Mouse (Mus musculus) left cerebral cortex, adult 9 months (tissue): ENCODE data around the gene Sys1.

Experiments
- DNase-seq, 2 experiments: peaks; one replicate each; pipeline ENCODE4 v3.0.0; 2022; ENCODE audit warnings: low spot score in 2 of 2

Gene Sys1

DNA sequence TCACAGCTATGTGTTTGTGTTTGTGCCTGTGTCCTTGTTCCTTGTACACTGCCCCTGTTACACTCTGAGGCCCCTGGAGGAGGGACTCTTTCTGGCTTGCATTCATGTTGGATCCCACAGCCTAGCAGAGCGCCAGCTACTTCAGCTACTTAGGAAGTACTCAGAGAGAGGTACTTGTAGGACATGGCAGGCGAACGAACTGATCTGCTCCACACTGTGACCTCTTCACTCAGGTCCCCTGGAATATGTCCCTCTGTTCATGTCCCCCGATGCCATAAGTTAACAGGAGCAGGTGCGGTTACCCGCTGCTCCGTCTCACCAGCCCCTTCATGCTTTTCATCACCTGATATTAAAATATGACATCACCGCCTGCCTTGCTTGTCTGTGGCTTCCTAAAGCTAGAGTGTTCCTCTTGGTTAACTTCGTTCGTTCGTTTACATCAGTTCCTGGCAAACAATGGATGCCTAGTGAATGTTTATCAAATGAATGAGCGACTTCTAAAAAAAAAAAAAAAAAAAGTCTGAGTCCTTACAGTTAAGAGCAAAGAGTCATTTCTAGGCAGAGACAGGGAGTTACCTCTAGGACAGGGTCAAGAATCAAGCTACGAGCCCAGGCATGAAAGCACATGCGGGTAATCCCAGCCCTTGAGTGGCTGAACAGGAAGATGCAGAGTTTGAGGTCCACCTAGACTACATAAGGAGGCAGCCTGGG lies 3.6 kb upstream of the Sys1 start:
- DNase-seq, result no peak

DNA sequence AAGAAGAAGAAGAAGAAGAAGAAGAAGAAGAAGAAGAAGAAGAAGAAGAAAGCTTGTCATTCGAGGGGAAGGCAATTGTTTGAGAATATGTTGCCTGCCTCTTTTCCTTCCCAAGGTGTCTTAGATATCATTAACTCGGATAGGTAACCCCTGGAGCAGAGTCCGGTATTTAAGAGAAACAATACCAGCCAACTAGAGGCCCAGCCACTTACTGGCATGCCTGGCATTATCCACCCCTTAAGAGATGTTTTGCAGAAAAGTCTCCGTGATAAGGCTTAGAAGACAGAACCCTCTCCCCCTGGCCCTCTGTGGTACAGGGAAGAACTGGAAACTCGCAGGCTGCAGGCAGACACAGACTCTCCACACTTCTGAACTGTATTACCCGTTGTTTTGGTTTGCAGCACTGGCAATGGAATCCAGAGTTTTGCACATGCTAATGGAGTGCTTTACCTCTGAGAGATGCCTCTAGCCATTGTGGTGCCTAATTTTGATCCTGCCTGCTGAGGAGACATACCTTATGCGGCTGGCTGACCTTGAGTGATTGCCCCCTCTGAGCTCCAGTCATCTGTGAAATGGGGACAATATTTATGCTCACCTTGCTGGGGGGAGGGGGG lies 2.8 kb upstream of the Sys1 start:
- no peak for DNase-seq

DNA sequence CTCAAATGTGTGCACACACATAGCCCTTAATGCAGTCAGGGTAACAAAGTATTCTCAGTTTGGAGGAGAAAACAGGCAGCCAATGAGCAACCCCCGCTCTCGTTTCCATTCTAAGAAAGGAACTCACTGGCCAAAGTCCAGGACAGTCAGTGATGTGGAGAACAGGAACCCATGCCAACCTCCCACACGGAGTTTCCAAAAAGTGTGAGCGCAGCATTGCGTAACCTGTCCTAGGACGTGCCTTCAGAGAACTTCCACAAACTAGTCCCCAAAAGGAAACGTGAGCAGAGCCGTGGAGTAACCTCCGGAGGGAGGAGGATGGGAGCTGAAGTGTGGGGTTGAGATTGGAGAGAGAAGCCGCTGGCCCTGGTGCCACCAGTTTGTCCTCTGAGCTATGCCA lies 1.9 kb upstream of the Sys1 start:
- peak; percentile 71 to 93 for DNase-seq

DNA sequence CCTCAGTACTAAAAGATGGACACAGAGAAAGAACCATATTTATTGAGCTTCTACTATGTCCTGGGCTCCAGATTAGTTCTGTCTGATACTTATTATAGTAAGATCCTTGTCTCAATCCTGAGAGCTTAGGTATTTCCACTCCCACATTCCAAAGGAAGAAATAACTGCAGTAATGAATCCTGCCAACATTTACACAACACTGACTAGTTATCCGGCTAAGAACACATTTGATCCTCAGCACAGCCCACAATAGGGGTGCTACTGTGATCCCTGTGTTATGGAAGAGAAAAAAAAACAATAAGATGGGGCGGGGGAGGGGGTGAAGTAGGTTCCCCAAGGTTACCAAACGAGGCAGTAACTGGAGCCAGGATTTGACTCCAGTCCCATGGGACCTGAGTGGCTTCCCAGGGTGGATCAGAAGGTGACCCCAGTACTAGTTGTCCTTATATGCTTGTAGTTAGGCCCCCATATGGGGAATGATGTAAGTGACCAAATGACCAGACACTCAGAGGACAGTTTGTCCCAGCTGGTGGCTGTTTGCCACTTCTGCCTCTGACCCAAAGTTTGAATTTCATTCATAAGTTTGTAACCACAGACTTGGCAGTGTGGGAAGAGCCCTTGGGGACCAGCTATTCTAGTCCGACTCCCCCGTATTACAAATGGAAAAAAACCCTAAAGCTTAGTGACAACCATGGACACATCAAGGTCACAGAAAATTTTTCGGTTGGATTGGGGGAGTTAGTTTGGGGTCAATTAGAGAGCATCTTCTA lies 1.2 kb upstream of the Sys1 start:
- no peak for DNase-seq

DNA sequence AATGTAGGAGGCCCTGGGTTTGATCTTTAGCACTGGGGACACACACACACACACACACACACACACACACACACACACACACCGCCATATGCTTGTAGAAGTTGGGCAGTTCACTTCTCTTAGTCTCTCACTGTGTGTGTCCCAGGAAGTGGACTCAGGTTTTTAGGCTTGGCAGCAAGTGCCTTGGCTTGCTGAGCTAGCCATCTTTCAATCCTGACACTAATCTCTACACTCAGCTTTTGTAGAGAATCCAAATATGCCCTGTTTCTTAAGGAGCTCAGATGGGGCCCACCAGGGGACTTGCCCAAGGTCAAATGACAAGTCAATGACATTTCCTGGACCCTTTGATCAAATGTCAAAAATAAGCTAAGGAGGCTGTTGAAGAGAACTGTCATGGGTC lies 351 bp upstream of the Sys1 start:
- DNase-seq, result no peak

DNA sequence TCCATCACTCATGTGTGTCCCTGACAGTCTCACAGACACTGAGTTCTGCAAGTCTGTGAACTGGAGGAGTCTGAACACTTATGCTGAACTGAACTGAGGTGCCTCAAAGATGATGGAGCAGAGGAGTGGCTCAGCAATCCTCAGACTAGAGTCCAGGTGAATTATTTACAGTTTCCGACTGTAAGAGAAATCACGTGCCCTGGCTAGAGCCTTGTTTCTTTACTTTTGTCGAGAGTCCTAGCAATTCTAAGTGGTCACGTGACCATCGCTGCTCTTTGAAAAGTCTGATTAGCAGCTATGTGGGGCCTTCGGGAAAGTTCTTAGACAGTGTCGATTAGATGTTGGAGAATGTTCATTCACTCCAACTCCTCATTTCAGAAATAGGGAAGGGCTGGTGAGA lies 1.2 kb downstream of the Sys1 start:
- no peak for DNase-seq

DNA sequence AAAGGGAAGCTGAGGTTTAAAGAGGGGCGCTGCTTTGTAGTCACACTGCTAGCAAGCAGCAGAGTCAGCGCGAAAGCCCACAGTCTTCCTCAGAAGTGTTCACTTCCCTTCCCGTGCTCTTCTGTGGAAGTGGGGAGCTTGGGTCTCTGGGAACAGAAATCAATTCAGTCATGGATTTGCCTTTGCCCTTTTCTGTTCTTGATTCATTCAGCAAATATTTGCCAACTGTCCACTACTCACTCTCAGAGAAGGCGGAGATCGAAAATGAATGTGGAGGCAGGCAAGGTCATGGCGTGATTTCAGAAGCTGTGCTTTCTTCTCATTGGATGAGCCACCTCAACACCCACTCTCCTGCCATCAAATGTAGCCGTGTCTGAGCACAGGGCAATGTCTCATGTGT lies 1.8 kb downstream of the Sys1 start:
- no peak for DNase-seq

DNA sequence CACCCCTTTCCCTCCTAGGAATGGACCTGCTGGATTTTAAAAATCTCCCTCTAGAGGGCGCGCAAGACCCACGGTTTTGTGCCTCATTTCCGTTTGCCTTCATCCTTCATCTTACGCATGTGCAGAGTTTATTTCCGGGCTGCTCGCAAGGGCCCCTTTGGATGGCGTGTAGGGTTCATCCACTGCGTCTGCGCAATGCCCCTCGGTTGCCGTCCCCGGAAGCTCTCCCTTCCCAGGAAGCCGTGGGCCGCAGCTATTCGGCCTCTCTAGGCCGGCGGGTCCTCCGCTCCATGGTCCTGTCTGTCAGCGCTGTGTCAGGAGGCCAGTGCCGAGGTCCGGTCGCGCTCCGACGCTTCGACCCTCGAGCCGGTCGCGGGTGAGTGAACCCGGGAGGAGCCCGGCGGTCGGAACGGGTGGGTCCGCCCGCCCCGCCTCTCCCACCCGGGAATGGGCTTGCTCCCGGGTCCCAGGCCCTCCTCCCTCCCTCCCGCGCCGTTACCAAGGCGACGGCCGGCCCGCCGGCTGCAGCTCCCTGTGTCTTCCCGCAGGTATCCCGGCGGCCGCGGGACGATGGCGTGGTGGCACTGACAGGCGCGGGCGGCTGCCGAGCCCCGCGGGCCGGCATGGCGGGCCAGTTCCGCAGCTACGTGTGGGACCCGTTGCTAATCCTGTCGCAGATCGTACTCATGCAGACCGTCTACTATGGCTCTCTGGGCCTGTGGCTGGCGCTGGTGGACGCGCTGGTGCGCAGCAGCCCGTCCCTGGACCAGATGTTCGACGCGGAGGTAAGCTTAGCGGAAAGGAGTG lies 4.2 kb downstream of the Sys1 start, which contains the start of gene Gm20458:
Gene Gm20458, plus strand, starts transcription at position 223 of the 807 bp plus-strand sequence.
- DNase-seq, result peak; percentile 95 to 98

DNA sequence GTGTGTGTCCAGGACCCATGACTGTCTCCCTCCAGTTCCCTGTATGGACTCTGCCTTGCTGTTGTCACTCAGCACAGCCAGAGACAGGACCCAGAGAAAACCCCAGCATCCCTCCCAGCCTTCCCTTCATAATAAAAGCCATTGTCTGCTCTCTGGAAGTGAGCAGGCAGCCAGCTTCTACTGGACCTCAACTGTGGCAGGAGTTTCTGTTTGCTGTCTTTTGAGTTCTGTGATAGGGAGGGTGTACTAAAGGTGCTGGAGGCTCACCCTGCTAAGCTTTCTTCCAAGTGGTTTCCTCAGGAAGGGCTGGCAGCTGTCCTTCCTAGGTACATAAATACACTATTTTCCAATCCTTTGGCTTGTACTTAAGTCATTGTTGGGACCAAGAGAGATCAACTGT lies 8.4 kb downstream of the Sys1 start:
- no peak for DNase-seq

DNA sequence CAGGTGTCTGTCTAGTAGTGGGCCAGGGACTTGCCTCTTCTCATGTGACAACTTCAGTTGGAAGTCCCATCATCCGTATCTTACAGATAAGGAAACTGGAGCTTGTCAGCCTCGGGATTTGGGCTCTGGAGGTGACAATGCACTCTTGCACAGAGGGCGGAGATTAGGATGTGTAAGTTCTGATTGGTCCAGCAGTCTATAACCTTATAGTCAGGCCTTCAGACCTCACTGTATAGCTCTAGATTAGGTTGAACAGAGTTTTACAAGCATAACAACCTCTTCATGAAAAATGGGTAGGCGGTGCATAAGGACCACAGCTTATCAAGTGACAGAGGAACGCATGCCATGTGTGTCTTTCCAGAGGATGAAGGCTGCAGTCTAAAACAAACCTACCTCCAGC lies 10.0 kb downstream of the Sys1 start:
- DNase-seq, result no peak

DNA sequence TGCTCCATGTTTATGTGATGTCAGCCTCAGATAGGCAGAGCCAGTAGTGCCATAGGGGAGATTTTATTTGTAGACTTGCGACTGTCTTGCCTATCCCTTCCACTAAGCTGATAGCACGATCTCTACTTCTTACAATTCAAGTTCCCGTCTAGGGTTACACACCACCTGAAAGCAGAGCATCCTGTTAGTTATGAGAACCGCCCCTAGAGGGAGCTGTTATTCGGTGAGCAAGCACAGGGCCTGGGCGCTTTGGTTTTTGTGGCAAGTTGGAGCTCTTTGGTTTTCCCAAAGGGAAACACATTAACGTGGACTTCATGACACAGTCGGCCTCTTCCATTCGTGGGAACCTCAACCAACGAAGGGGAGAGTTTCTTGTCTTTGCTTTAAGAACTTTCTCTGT lies 13.5 kb downstream of the Sys1 start:
- peak in 1 of 2 experiments; percentile 61 for DNase-seq

DNA sequence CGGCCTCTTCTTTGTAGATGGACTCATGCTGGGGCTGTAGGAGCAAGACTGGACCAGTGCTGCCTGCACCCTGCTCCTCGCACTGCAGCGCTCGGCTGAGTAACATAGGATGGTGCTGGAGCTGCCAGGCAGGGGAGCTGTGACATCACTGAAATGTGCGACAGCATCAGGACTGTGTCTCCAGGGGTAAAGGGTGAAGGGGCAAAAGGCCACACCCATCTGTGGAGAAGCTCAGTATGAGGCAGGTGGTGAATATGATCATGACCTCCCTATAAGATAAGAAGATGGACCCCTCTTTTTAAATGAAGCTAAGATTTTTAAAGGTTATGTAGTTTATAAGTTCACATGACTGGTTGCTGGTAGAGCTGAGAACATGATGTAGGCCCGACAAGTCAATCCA lies 16.9 kb downstream of the Sys1 start, which contains the start of gene Trp53tg5:
Gene Trp53tg5, minus strand, starts transcription at position 101 of the 400 bp plus-strand sequence.
- no peak for DNase-seq

DNA sequence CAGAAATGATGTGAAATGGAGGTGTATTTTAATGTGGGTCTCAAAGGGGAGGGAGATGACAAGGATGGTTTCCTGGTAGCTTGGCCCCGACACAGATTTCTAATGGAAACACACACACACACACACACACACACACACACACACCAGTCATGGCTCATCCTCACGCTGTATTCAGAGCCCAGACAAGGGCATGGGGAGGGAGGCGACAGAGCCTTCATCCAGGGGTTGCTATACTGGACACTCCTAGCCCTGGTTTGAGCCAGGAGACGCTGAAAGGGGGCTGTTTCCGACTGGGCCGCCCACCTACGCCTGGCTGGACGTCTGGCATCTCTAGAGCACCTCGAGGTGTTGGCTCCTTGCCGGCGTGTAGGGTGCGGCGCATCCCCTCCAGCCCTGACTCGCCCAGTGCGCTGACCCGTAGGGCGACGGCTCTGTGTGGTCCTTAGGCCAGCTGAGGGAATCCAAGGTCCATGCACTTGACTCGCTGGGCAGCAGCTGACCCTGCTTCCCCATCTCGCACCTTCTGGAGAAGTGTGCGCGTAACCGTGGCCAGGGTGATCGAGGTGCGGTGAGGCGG lies 29.0 kb downstream of the Sys1 start, which contains the start of gene Dbndd2:
Gene Dbndd2, plus strand, starts transcription at position 426 of the 577 bp plus-strand sequence.
- no peak for DNase-seq

DNA sequence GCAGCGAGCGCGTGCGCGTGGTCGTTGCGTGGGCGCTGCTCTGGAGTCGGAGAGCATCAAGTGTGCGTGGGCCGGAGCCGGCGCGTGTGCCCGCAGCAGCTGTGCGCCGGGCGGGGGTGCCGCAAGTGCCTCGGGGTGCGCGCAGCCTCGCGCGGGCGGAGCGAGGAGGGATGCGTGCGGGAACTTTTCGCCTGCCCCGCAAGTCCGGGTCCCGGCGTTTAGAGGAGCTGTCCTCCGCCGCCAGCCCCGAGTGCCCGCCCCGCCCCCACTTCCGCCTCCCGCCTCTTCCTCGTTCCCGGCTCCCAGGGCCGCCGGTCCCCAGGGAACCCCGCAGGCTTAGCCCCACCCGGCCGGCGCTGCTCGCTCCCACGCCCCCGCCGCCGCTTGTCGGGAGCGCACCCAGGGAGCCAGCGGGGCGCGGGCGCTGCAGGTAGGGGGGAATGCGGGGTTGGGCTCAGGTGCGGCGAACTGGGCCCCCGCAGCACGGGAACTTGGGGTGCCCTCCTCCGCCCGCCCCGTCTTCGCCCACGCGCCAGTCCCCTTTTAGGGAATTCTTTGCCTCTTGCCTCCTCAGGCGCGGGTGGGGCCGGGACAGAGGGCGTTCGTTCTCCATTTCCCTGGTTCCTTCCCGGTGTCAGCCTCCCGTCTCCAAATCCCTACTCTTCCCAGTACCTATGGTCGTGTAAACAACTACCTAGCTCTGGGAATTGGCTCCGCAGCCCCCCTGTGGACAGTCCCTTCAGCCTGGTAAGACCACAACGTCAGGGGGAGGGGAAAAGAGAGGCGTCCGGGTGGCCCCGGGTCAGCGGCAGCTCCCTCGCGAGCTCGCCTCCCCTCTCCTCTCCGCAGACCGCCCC lies 29.7 kb downstream of the Sys1 start:
- DNase-seq, result peak; percentile 71 to 80

DNA sequence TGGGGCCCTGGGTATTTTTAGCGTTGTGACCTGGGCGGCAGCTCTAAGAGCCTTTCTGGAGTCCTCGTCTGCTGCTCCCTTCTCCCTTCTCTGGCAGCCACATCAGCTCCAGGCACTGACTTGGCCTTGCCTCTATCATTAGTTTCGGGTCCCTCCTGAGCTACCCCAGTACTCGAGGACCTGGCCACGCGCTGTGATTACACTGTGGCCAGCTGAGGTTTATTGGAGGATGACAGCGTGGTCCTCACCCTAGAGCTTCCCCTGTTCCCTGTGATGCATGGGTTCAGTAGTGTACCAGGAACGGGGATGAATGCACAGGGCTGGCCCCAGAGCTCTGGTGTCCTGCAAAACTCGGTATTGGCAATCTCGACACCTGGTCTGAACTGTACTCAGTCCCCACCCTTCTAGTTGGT lies 30.4 kb downstream of the Sys1 start:
- DNase-seq, result peak in 1 of 2 experiments; percentile 31

DNA sequence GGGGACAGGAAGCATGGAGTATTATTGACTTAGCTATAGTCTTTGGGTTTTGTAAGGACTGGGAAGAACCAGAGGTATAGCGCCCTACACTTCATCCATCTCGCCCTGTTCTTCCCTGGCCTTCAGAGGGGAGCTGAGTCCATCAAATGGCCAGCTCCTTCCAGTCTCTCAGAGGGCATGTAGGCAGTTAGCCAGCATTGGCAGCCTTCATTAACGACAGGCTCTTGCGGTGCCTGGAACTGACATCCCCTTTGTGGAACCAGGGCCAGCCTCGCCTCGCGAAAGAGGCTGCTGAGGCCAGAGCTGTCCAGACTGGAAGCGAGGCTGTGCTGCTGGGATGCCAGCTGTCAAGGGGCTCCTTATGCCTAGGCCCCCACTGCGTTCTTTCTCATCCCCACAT lies 31.0 kb downstream of the Sys1 start:
- peak in 1 of 2 experiments; percentile 70 for DNase-seq

DNA sequence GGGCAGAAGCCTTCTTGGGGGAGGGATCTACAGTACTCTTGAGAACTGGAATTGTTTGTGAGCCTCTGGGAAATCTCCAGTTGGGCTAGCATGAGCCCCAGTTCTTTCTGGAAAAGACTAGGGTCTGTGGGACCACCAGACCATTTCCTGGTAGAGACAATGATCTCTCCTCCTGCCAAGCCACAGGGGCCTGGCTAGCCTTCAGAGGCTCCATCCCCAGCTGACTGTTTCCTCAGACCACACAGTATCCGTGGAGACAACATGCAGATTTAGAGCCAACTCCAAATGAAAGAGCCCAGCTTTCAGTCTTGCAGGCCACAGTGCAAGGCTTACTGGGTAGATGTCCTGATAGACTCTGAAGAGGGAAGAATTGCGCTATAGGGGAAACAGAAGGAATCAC lies 37.4 kb downstream of the Sys1 start:
- peak in 1 of 2 experiments; percentile 24 for DNase-seq

DNA sequence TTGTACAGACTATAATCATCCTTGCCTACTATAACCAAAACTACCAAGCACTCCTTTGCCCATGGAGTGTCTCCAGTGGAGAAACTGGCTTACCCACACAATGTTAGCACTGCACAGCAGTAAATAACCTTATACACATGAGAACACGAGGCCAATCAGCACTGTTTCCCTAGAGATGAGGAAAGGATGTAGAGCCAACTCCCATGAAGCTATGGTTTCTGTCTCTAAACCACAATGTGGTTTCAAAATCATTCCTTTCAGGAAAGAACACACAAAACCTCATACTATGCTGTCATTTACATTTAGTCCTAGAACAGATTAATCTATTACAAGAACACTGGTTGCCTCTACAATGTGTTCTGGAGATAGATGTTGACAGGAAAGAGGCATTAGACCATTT lies 39.6 kb downstream of the Sys1 start:
- no peak for DNase-seq

DNA sequence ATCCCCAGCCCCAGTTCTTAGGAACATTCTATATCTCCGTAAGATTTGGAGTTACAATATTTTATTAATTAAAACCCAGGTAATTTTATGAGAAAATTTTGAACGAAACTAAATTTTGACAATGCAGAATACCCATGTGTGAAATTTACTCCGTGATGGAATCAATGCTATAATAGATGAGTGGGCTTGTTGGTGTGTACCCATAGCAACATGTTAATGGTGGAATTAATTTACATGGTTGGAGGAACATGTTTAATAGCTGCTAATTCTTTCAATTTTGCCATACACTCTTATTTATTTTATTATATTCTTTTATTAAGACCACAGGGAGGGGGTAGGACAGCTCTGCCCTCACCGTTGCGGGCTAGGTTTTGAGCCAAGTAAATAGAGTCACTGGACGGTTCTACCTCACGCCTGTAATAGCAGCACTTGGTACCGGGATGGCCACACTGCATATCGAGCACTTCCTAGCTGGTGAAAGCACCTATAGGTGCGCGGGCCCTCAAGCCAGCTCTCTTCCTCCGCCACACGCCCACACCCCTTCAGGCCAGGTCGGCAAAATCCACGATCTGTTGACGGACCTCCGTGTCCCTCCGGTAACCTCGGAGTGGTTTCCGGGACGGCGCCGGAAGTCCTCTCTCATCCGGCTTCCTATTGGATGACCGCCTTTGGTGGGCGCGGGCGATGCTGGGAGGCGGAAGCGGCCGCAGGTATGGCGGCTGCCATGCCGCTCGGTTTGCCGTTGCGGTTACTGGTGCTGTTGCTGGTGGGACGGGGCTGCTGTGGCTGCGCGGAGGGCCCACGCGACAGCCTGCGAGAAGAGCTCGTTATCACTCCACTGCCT lies 40.3 kb downstream of the Sys1 start, which contains the start of gene Pigt:
Gene Pigt, plus strand, starts transcription at position 674 of the 844 bp plus-strand sequence.
- DNase-seq, result peak in 1 of 2 experiments; percentile 86
